Mouse (Mus musculus): ENCODE data around the gene Sox6. TPM values are rescaled to one million over a fixed set of nuclear protein-coding genes. Genes with fewer than 3 reads are reported as not detected.

Gene Sox6
- polyA plus RNA-seq, 1 experiment from 2014 or later: 67.4 TPM

- Histone ChIP-seq H3K4me1 (peaks cover 17% of the 10 kb centered on the region; the same call in 1 of the 2 replicates), H3K4me2 (no peak overlapping the region), H3K4me3 (no peak overlapping the region), H3K9ac (no peak overlapping the region), H3K9me3 (no peaks in the 10 kb centered on the region), H3K27me3 (peaks cover 20% of the 10 kb centered on the region), H3K36me3 (no peaks in the 10 kb centered on the region), H3K27ac (no peak overlapping the region)
- 83% methylated on average over 2 of the region's 2 CpGs for WGBS
- no peak for ATAC-seq (ENCODE audit: insufficient number of reproducible peaks, insufficient read depth, low FRiP score, low TSS enrichment, low read depth)
These were observed 311.8 kb downstream of the Sox6 start for GRCm38 (mm10) chr7:115726776-115727175.

GRCm38 (mm10) chr7:115724404-115724803, 314.2 kb downstream of the Sox6 start:
- 85% methylated on average over 2 of the region's 2 CpGs for WGBS
- no peak for ATAC-seq (ENCODE audit: insufficient number of reproducible peaks, insufficient read depth, low FRiP score, low TSS enrichment, low read depth)
- Histone ChIP-seq H3K9ac (no peak overlapping the region), H3K36me3 (no peaks in the 10 kb centered on the region), H3K4me2 (no peak overlapping the region), H3K27me3 (peaks cover 5% of the 10 kb centered on the region; the same call in 1 of the 2 replicates), H3K4me1 (peaks cover 6% of the 10 kb centered on the region; the same call in 1 of the 2 replicates), H3K9me3 (no peaks in the 10 kb centered on the region), H3K4me3 (no peak overlapping the region), H3K27ac (no peak overlapping the region)

GRCm38 (mm10) chr7:115721624-115722540, 316.7 kb downstream of the Sox6 start:
- Histone ChIP-seq H3K36me3 (no peaks in the 10 kb centered on the region), H3K9me3 (no peaks in the 10 kb centered on the region), H3K9ac (no peak overlapping the region), H3K4me2 (no peak overlapping the region), H3K27ac (no peak overlapping the region), H3K27me3 (no peaks in the 10 kb centered on the region), H3K4me3 (no peak overlapping the region), H3K4me1 (peaks cover 6% of the 10 kb centered on the region; the same call in 1 of the 2 replicates)
- 28% methylated on average over 7 of the region's 7 CpGs for WGBS
- no peak for ATAC-seq (ENCODE audit: insufficient number of reproducible peaks, insufficient read depth, low FRiP score, low TSS enrichment, low read depth)

- Histone ChIP-seq H3K4me2 (no peak overlapping the region), H3K4me3 (no peak overlapping the region), H3K9ac (no peak overlapping the region), H3K36me3 (no peaks in the 10 kb centered on the region), H3K27me3 (no peaks in the 10 kb centered on the region), H3K9me3 (no peaks in the 10 kb centered on the region), H3K4me1 (peaks cover 6% of the 10 kb centered on the region; the same call in 1 of the 2 replicates), H3K27ac (no peak overlapping the region)
- 89% methylated on average over 3 of the region's 3 CpGs for WGBS
- no peak for ATAC-seq (ENCODE audit: insufficient number of reproducible peaks, insufficient read depth, low FRiP score, low TSS enrichment, low read depth)
These were observed 318.8 kb downstream of the Sox6 start for GRCm38 (mm10) chr7:115719791-115720190.

GRCm38 (mm10) chr7:115706141-115706540, 332.5 kb downstream of the Sox6 start:
- H3K4me3 ChIP-seq: no peak overlapping the region
- H3K4me2 ChIP-seq: no peak overlapping the region
- peaks cover 5% of the 10 kb centered on the region for H3K4me1 ChIP-seq
- no peaks in the 10 kb centered on the region for H3K27me3 ChIP-seq
- 30% methylated on average over 2 of the region's 2 CpGs for WGBS
- H3K27ac ChIP-seq: no peak overlapping the region; the same call in 1 of the 2 replicates
- no peaks in the 10 kb centered on the region for H3K9me3 ChIP-seq
- H3K36me3 ChIP-seq: no peaks in the 10 kb centered on the region
- no peak overlapping the region for H3K9ac ChIP-seq
- no peak for ATAC-seq (ENCODE audit: insufficient number of reproducible peaks, insufficient read depth, low FRiP score, low TSS enrichment, low read depth)

- Histone ChIP-seq H3K4me3 (no peak overlapping the region), H3K9ac (no peak overlapping the region), H3K9me3 (no peaks in the 10 kb centered on the region), H3K4me2 (no peak overlapping the region), H3K27me3 (0 out of 2 replicates have a peak, but pooled peaks cover 5% of the 10 kb centered on the region), H3K36me3 (no peaks in the 10 kb centered on the region), H3K4me1 (no peaks in the 10 kb centered on the region; the same call in 1 of the 2 replicates), H3K27ac (no peak overlapping the region)
- no peak for ATAC-seq (ENCODE audit: insufficient number of reproducible peaks, insufficient read depth, low FRiP score, low TSS enrichment, low read depth)
- WGBS: 80% methylated on average over 1 of the region's 1 CpGs
These were observed 340.5 kb downstream of the Sox6 start for GRCm38 (mm10) chr7:115698105-115698504.

- no peak for ATAC-seq (ENCODE audit: insufficient number of reproducible peaks, insufficient read depth, low FRiP score, low TSS enrichment, low read depth)
These were observed 345.4 kb downstream of the Sox6 start for GRCm38 (mm10) chr7:115693206-115693605.

GRCm38 (mm10) chr7:115691091-115691490, 347.5 kb downstream of the Sox6 start:
- 0 out of 2 replicates have a peak, but pooled peaks cover 9% of the 10 kb centered on the region for H3K27me3 ChIP-seq
- no peak overlapping the region for H3K27ac ChIP-seq
- 22% methylated on average over 4 of the region's 4 CpGs for WGBS
- no peak overlapping the region for H3K4me3 ChIP-seq
- no peak for ATAC-seq (ENCODE audit: insufficient number of reproducible peaks, insufficient read depth, low FRiP score, low TSS enrichment, low read depth)
- H3K4me1 ChIP-seq: peaks cover 22% of the 10 kb centered on the region; the same call in 1 of the 2 replicates
- no peaks in the 10 kb centered on the region for H3K36me3 ChIP-seq
- no peaks in the 10 kb centered on the region for H3K9me3 ChIP-seq
- H3K4me2 ChIP-seq: no peak overlapping the region
- H3K9ac ChIP-seq: no peak overlapping the region

More at GRCm38 (mm10) chr7:115693206-115693605, 345.4 kb downstream of the Sox6 start:
- Histone ChIP-seq H3K9ac (no peak overlapping the region), H3K27me3 (0 out of 2 replicates have a peak, but pooled peaks cover 5% of the 10 kb centered on the region), H3K4me1 (peaks cover 7% of the 10 kb centered on the region; the same call in 1 of the 2 replicates), H3K4me2 (no peak overlapping the region), H3K9me3 (no peaks in the 10 kb centered on the region), H3K36me3 (no peaks in the 10 kb centered on the region), H3K4me3 (no peak overlapping the region), H3K27ac (no peak overlapping the region)
- WGBS: 64% methylated on average over 8 of the region's 8 CpGs

- Histone ChIP-seq H3K9ac (no peak overlapping the region), H3K27me3 (peaks cover 4% of the 10 kb centered on the region; the same call in 1 of the 2 replicates), H3K36me3 (no peaks in the 10 kb centered on the region), H3K27ac (0 out of 2 replicates have a peak overlapping the region, but pooled peaks have one; percentile 28), H3K4me2 (no peak overlapping the region), H3K4me1 (peaks cover 18% of the 10 kb centered on the region), H3K9me3 (no peaks in the 10 kb centered on the region), H3K4me3 (no peak overlapping the region)
- 39% methylated on average over 6 of the region's 6 CpGs for WGBS
- no peak for ATAC-seq (ENCODE audit: insufficient number of reproducible peaks, insufficient read depth, low FRiP score, low TSS enrichment, low read depth)
These were observed 351.9 kb downstream of the Sox6 start for GRCm38 (mm10) chr7:115686687-115687086.

- H3K4me3 ChIP-seq: no peak overlapping the region
- H3K9ac ChIP-seq: no peak overlapping the region
- no peaks in the 10 kb centered on the region for H3K36me3 ChIP-seq
- H3K4me1 ChIP-seq: peaks cover 15% of the 10 kb centered on the region
- H3K27ac ChIP-seq: no peak overlapping the region
- H3K9me3 ChIP-seq: no peaks in the 10 kb centered on the region
- H3K4me2 ChIP-seq: no peak overlapping the region
- H3K27me3 ChIP-seq: peaks cover 4% of the 10 kb centered on the region; the same call in 1 of the 2 replicates
- no peak for ATAC-seq (ENCODE audit: insufficient number of reproducible peaks, insufficient read depth, low FRiP score, low TSS enrichment, low read depth)
- 86% methylated on average over 3 of the region's 3 CpGs for WGBS
These were observed 354.5 kb downstream of the Sox6 start for GRCm38 (mm10) chr7:115684142-115684541.

- H3K27ac ChIP-seq: no peak overlapping the region
- 90% methylated on average over 2 of the region's 2 CpGs for WGBS
- no peak overlapping the region for H3K9ac ChIP-seq
- H3K4me2 ChIP-seq: no peak overlapping the region
- H3K4me3 ChIP-seq: no peak overlapping the region
- H3K9me3 ChIP-seq: no peaks in the 10 kb centered on the region
- no peaks in the 10 kb centered on the region for H3K36me3 ChIP-seq
- peaks cover 22% of the 10 kb centered on the region for H3K4me1 ChIP-seq
- H3K27me3 ChIP-seq: peaks cover 22% of the 10 kb centered on the region
- no peak for ATAC-seq (ENCODE audit: insufficient number of reproducible peaks, insufficient read depth, low FRiP score, low TSS enrichment, low read depth)
These were observed 366.8 kb downstream of the Sox6 start for GRCm38 (mm10) chr7:115671749-115672148.

- 76% methylated on average over 4 of the region's 4 CpGs for WGBS
- H3K27ac ChIP-seq: no peak overlapping the region
- no peak overlapping the region for H3K4me2 ChIP-seq
- ATAC-seq (ENCODE audit: insufficient number of reproducible peaks, insufficient read depth, low FRiP score, low TSS enrichment, low read depth): no peak
- H3K36me3 ChIP-seq: no peaks in the 10 kb centered on the region
- H3K9ac ChIP-seq: no peak overlapping the region
- peaks cover 23% of the 10 kb centered on the region for H3K27me3 ChIP-seq
- H3K4me1 ChIP-seq: peaks cover 24% of the 10 kb centered on the region
- H3K9me3 ChIP-seq: no peaks in the 10 kb centered on the region
- H3K4me3 ChIP-seq: no peak overlapping the region
These were observed 367.3 kb downstream of the Sox6 start for GRCm38 (mm10) chr7:115671272-115671671.
